Mouse (Mus musculus) urinary bladder, postnatal 36 days (tissue): ENCODE measurements around the gene Inka2.
"Not testable (repeated sequence)": the region's sequence is repeated elsewhere in the genome, so short reads cannot be mapped to it uniquely, and the experiment has no call there.

Source experiments
- DNase-seq, 2 experiments: peaks; one replicate each; pipeline ENCODE4 v3.0.0; 2022; ENCODE audit warnings: low spot score in 2 of 2, mixed read lengths in 1 of 2

Gene Inka2

GRCm38 (mm10) chr3:105696387-105697147 lies 7.8 kb upstream of the Inka2 start:
- DNase-seq, result no peak

GRCm38 (mm10) chr3:105697148-105697441 lies 7.3 kb upstream of the Inka2 start:
- DNase-seq, result no peak

GRCm38 (mm10) chr3:105698311-105698710 lies 6.1 kb upstream of the Inka2 start:
- no peak for DNase-seq

- no peak for DNase-seq
Observed at GRCm38 (mm10) chr3:105699241-105699933, 5.0 kb upstream of the Inka2 start.

GRCm38 (mm10) chr3:105700786-105701185 lies 3.6 kb upstream of the Inka2 start:
- DNase-seq, result not testable (repeated sequence)

GRCm38 (mm10) chr3:105701399-105701798 lies 3.0 kb upstream of the Inka2 start:
- DNase-seq, result no peak

GRCm38 (mm10) chr3:105703571-105703970 lies 828 bp upstream of the Inka2 start:
- DNase-seq, result no peak

GRCm38 (mm10) chr3:105705061-105705549 lies 706 bp downstream of the Inka2 start:
- DNase-seq, result peak; percentile 61 to 73

- no peak for DNase-seq
Observed at GRCm38 (mm10) chr3:105705561-105705960, 1.2 kb downstream of the Inka2 start.

- no peak for DNase-seq
Observed at GRCm38 (mm10) chr3:105706366-105707020, 2.1 kb downstream of the Inka2 start.

- no peak for DNase-seq
Observed at GRCm38 (mm10) chr3:105707590-105707989, 3.2 kb downstream of the Inka2 start.

GRCm38 (mm10) chr3:105710246-105710645 lies 5.8 kb downstream of the Inka2 start:
- no peak for DNase-seq

- no peak for DNase-seq
Observed at GRCm38 (mm10) chr3:105711741-105712140, 7.3 kb downstream of the Inka2 start.

- DNase-seq, result no peak
Observed at GRCm38 (mm10) chr3:105712827-105713226, 8.4 kb downstream of the Inka2 start.

GRCm38 (mm10) chr3:105714091-105714819 lies 9.9 kb downstream of the Inka2 start:
- DNase-seq, result no peak

- no peak for DNase-seq
Observed at GRCm38 (mm10) chr3:105714820-105715167, 10.4 kb downstream of the Inka2 start.

GRCm38 (mm10) chr3:105716353-105717000 lies 12.1 kb downstream of the Inka2 start:
- DNase-seq, result no peak

- DNase-seq, result no peak
Observed at GRCm38 (mm10) chr3:105717856-105718555, 13.6 kb downstream of the Inka2 start.

GRCm38 (mm10) chr3:105718746-105719145 lies 14.3 kb downstream of the Inka2 start:
- no peak for DNase-seq

- no peak for DNase-seq
Observed at GRCm38 (mm10) chr3:105719979-105720378, 15.6 kb downstream of the Inka2 start.

- DNase-seq, result no peak
Observed at GRCm38 (mm10) chr3:105720514-105720913, 16.1 kb downstream of the Inka2 start.
